In the genomic region with DNA sequence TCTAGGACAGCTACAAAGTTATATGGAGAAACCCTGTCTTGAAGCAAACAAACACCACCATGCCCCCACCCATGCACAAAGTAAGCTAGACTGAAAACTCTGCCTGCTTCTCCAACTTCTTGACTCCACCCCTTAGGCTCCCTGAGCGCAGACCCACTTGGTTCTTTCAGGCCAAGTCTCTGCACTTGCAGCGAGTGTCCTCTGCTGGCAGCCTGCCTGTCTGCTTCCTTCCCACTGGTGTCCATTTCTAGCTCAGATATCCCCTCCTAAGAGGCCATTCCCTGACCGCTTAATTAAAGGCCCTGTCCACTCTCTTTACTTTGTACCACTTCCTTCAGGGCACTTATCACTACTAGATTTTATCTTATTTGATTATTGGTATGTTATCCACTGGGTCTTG, we compare ENCODE assay signal across 27 mouse cellular contexts. TPM values are rescaled to one million over a fixed set of nuclear protein-coding genes. Genes with fewer than 3 reads are reported as not detected.
A peak's percentile ranks its signal among the peaks of the same experiment; 100 is the strongest.
DNase-seq lines count a peak whose midpoint lies in the region; ATAC-seq and TF ChIP-seq lines count a peak whose summit lies in the region.
"Had no signal": no experiment of that assay in that cellular context is flagged by ENCODE, and none has a peak within 500 bp of the region (broad histone marks: within the 10 kb centered on the region; RNA-seq: fewer than 3 reads in every experiment).

No protein-coding gene starts in this region.

- TF ChIP-seq CTCF in heart, adult 2 months (IDR thresholded peaks at IDR 0.05), result peak; percentile 21
- peak; percentile 24; the same call in 1 of the 2 replicates for TF ChIP-seq CTCF in liver, postnatal 0 days (IDR thresholded peaks at IDR 0.05; ENCODE audit: low read depth)
- TF ChIP-seq CTCF in stomach, postnatal 0 days (IDR thresholded peaks at IDR 0.05; ENCODE audit: low read depth), result peak; percentile 38

- 34% methylated on average over 3 of the region's 3 CpGs for WGBS in heart, adult 2 months
- WGBS in liver, postnatal 0 days (ENCODE audit: insufficient replicate concordance), result 79% methylated on average over 3 of the region's 3 CpGs
- 63% methylated on average over 3 of the region's 3 CpGs for WGBS in stomach, postnatal 0 days

- peaks cover 5% of the 10 kb centered on the region for H3K36me3 ChIP-seq in heart, adult 2 months (ENCODE audit: control insufficient read depth, insufficient read depth, low read length)
- H3K36me3 ChIP-seq in liver, postnatal 0 days (replicated peaks; ENCODE audit: insufficient read depth, low read length), result peaks cover 31% of the 10 kb centered on the region
- peaks cover 21% of the 10 kb centered on the region for H3K36me3 ChIP-seq in stomach, postnatal 0 days (ENCODE audit: control insufficient read depth, insufficient read depth, low read length)

- ATAC-seq in liver, postnatal 0 days, result no peak
- ATAC-seq in stomach, postnatal 0 days (ENCODE audit: low FRiP score, low TSS enrichment), result no peak
- ATAC-seq: forebrain, embryonic 14.5 days; inflammation-experienced regulatory T-cells, adult 6 months had no signal

- TF ChIP-seq EP300 in heart, adult 2 months (IDR thresholded peaks at IDR 0.05; ENCODE audit: insufficient read depth, low read depth, low read length), result no peak
- no peak for TF ChIP-seq EP300 in liver, postnatal 0 days (IDR thresholded peaks at IDR 0.05; ENCODE audit: low read depth)
- TF ChIP-seq EP300 in stomach, postnatal 0 days (optimal IDR thresholded peaks at IDR 0.05), result no peak

- no peak overlapping the region for H3K4me3 ChIP-seq in heart, adult 2 months
- H3K4me3 ChIP-seq in liver, postnatal 0 days (ENCODE audit: low read depth, low read length), result no peak overlapping the region
- H3K4me3 ChIP-seq in stomach, postnatal 0 days (ENCODE audit: low read depth, low read length), result no peak overlapping the region
- H3K4me3 ChIP-seq: embryonic facial prominence, embryonic 12.5 days; heart, embryonic 15.5 days; hindbrain, embryonic 10.5 days; hindbrain, embryonic 15.5 days; layer of hippocampus, adult 2 months; left cerebral cortex, adult 2 months; limb, embryonic 12.5 days; liver, embryonic 13.5 days had no signal

- intact Hi-C loops in heart, adult 2 months (cut with DNase I), result no loop called here
- intact Hi-C loops in heart, postnatal 36 days (cut with DNase I), result loop anchor here (2.0 kb wide), 1 partner anchor 15 kb away; no protein-coding TSS in a partner anchor

- no peaks in the 10 kb centered on the region; the same call in 1 of the 2 replicates for H3K4me1 ChIP-seq in heart, adult 2 months (ENCODE audit: control insufficient read depth, insufficient read depth, low read length)
- H3K4me1 ChIP-seq in liver, postnatal 0 days (ENCODE audit: insufficient read depth), result no peaks in the 10 kb centered on the region
- no peaks in the 10 kb centered on the region for H3K4me1 ChIP-seq in stomach, postnatal 0 days (replicated peaks; ENCODE audit: control insufficient read depth, insufficient read depth)
- H3K4me1 ChIP-seq: hindbrain, embryonic 15.5 days; limb, embryonic 12.5 days; liver, embryonic 13.5 days had no signal

- H3K9ac ChIP-seq in heart, adult 2 months (ENCODE audit: low read depth, low read length), result no peak overlapping the region
- H3K9ac ChIP-seq in liver, postnatal 0 days (replicated peaks), result no peak overlapping the region
- H3K9ac ChIP-seq in stomach, postnatal 0 days (ENCODE audit: low read length), result no peak overlapping the region
- H3K9ac ChIP-seq: embryonic facial prominence, embryonic 12.5 days; heart, embryonic 15.5 days; hindbrain, embryonic 15.5 days; limb, embryonic 12.5 days; liver, embryonic 13.5 days; lung, embryonic 14.5 days had no signal

- no peak overlapping the region for H3K27ac ChIP-seq in heart, adult 2 months
- H3K27ac ChIP-seq in liver, postnatal 0 days (ENCODE audit: low read depth), result no peak overlapping the region
- no peak overlapping the region for H3K27ac ChIP-seq in stomach, postnatal 0 days (replicated peaks)
- H3K27ac ChIP-seq: embryonic facial prominence, embryonic 12.5 days; heart, embryonic 15.5 days; hindbrain, embryonic 10.5 days; hindbrain, embryonic 15.5 days; kidney, postnatal 0 days; layer of hippocampus, adult 2 months; left cerebral cortex, adult 2 months; limb, embryonic 12.5 days; liver, embryonic 13.5 days had no signal

- peak in 1 of 2 experiments; percentile 38 for DNase-seq in heart, adult 2 months
- no peak for DNase-seq in heart, postnatal 36 days
- DNase-seq in kidney, postnatal 10 days, result peak; percentile 70
- DNase-seq in kidney, adult 9 months, result no peak
- DNase-seq in liver, postnatal 0 days, result no peak
- DNase-seq in liver, result no peak
- no peak for DNase-seq in stomach, postnatal 0 days (ENCODE audit: low spot score)
- no peak for DNase-seq in thymus, postnatal 10 days (ENCODE audit: low spot score in 2 of 2)
- DNase-seq: adrenal gland, postnatal 25 days; B cell, adult 2 months; cerebellum, adult 11-12 months; cerebellum, adult 9-11 months; embryo, embryonic 11 days; liver, embryonic 13.5 days; lung, embryonic 14.5 days; midbrain, embryonic 14.5 days; thymus, postnatal 14 days had no signal

- no peaks in the 10 kb centered on the region for H3K27me3 ChIP-seq in heart, adult 2 months (ENCODE audit: control insufficient read depth, insufficient read depth, low read length)
- no peaks in the 10 kb centered on the region for H3K27me3 ChIP-seq in liver, postnatal 0 days (ENCODE audit: insufficient read depth, low read length)
- H3K27me3 ChIP-seq in stomach, postnatal 0 days (ENCODE audit: control insufficient read depth, insufficient read depth, low read length), result no peaks in the 10 kb centered on the region
- H3K27me3 ChIP-seq: embryonic facial prominence, embryonic 12.5 days; heart, embryonic 15.5 days; hindbrain, embryonic 15.5 days; limb, embryonic 12.5 days; liver, embryonic 13.5 days had no signal

- H3K9me3 ChIP-seq in liver, postnatal 0 days (ENCODE audit: low read length), result no peaks in the 10 kb centered on the region
- H3K9me3 ChIP-seq in stomach, postnatal 0 days (ENCODE audit: control insufficient read depth, low read length), result no peaks in the 10 kb centered on the region
- H3K9me3 ChIP-seq: embryonic facial prominence, embryonic 12.5 days; heart, embryonic 15.5 days; hindbrain, embryonic 10.5 days; hindbrain, embryonic 15.5 days; limb, embryonic 12.5 days; liver, embryonic 13.5 days had no signal

- H3K79me2 ChIP-seq in heart, adult 2 months (replicated peaks; ENCODE audit: control insufficient read depth, insufficient read depth, low read length), result no peaks in the 10 kb centered on the region; the same call in 1 of the 2 replicates

- no peak overlapping the region for H3K4me2 ChIP-seq in liver, postnatal 0 days (ENCODE audit: low read depth, low read length)
- H3K4me2 ChIP-seq in stomach, postnatal 0 days (replicated peaks; ENCODE audit: low read depth), result no peak overlapping the region
- H3K4me2 ChIP-seq: embryonic facial prominence, embryonic 12.5 days; heart, embryonic 15.5 days; hindbrain, embryonic 15.5 days; limb, embryonic 12.5 days; liver, embryonic 13.5 days; lung, embryonic 14.5 days had no signal

- TF ChIP-seq POLR2A in heart, adult 2 months (IDR thresholded peaks at IDR 0.05; ENCODE audit: insufficient read depth, low read depth, low read length), result no peak

RNA-seq across cellular contexts. Expression of a gene that starts 9.3 kb away (rescaled TPM):
- total RNA-seq in heart, adult 2 months (2021), result 1 to 10 TPM; 8.3 to 8.5 TPM
- 15.5 and 23.7 TPM in 2 replicates for polyA plus RNA-seq in heart, adult 2 months (2012; rRNA removed)
- total RNA-seq in heart, postnatal 36 days (2021), result 10 to 100 TPM; 10.6 to 10.8 TPM
- polyA plus RNA-seq in liver, postnatal 0 days (2015; fragmentation: Nextera tagmentation; extraction: Ambion mirVana), result 11.7 and 12.6 TPM in 2 replicates
- polyA plus RNA-seq in stomach, postnatal 0 days (2015; fragmentation: Nextera tagmentation; extraction: Ambion mirVana), result 9.6 and 12.0 TPM in 2 replicates

RNA-seq across cellular contexts. Expression of a gene that starts 36.3 kb away (rescaled TPM):
- 10 to 100 TPM; 38.5 to 40.0 TPM for total RNA-seq in heart, adult 2 months (2021)
- polyA plus RNA-seq in heart, adult 2 months (2012; rRNA removed), result 103 and 108 TPM in 2 replicates
- total RNA-seq in heart, postnatal 36 days (2021), result 10 to 100 TPM; 45.4 to 47.8 TPM
- 5.3 and 6.4 TPM in 2 replicates for polyA plus RNA-seq in liver, postnatal 0 days (2015; fragmentation: Nextera tagmentation; extraction: Ambion mirVana)
- polyA plus RNA-seq in stomach, postnatal 0 days (2015; fragmentation: Nextera tagmentation; extraction: Ambion mirVana), result 13.6 and 13.7 TPM in 2 replicates

RNA-seq across cellular contexts. Expression of a gene that starts 40.8 kb away (rescaled TPM):
- 100 to 1,000 TPM in 1 of 2 experiments, 10 to 100 TPM in 1; 98.8 to 126 TPM for total RNA-seq in heart, adult 2 months (2021)
- 66.8 and 89.0 TPM in 2 replicates for polyA plus RNA-seq in heart, adult 2 months (2012; rRNA removed)
- total RNA-seq in heart, postnatal 36 days (2021), result 100 to 1,000 TPM; 120 to 123 TPM
- polyA plus RNA-seq in liver, postnatal 0 days (2015; fragmentation: Nextera tagmentation; extraction: Ambion mirVana), result 88.5 and 91.7 TPM in 2 replicates
- 145 and 159 TPM in 2 replicates for polyA plus RNA-seq in stomach, postnatal 0 days (2015; fragmentation: Nextera tagmentation; extraction: Ambion mirVana)

RNA-seq across cellular contexts. Expression of a gene that starts 48.8 kb away (rescaled TPM):
- total RNA-seq in heart, adult 2 months (2021), result 1 to 10 TPM; 5.3 to 5.9 TPM
- 5.3 and 6.9 TPM in 2 replicates for polyA plus RNA-seq in heart, adult 2 months (2012; rRNA removed)
- 1 to 10 TPM; 6.6 to 7.1 TPM for total RNA-seq in heart, postnatal 36 days (2021)
- polyA plus RNA-seq in liver, postnatal 0 days (2015; fragmentation: Nextera tagmentation; extraction: Ambion mirVana), result 4.4 and 5.1 TPM in 2 replicates
- 13.0 and 13.7 TPM in 2 replicates for polyA plus RNA-seq in stomach, postnatal 0 days (2015; fragmentation: Nextera tagmentation; extraction: Ambion mirVana)

RNA-seq across cellular contexts. Expression of a gene that starts 50.3 kb away (rescaled TPM):
- 10 to 100 TPM; 36.8 to 41.0 TPM for total RNA-seq in heart, adult 2 months (2021)
- 37.0 and 54.6 TPM in 2 replicates for polyA plus RNA-seq in heart, adult 2 months (2012; rRNA removed)
- total RNA-seq in heart, postnatal 36 days (2021), result 10 to 100 TPM; 51.4 to 52.8 TPM
- 6.6 and 7.2 TPM in 2 replicates for polyA plus RNA-seq in liver, postnatal 0 days (2015; fragmentation: Nextera tagmentation; extraction: Ambion mirVana)
- polyA plus RNA-seq in stomach, postnatal 0 days (2015; fragmentation: Nextera tagmentation; extraction: Ambion mirVana), result 35.0 and 38.6 TPM in 2 replicates
